In the genomic region with DNA sequence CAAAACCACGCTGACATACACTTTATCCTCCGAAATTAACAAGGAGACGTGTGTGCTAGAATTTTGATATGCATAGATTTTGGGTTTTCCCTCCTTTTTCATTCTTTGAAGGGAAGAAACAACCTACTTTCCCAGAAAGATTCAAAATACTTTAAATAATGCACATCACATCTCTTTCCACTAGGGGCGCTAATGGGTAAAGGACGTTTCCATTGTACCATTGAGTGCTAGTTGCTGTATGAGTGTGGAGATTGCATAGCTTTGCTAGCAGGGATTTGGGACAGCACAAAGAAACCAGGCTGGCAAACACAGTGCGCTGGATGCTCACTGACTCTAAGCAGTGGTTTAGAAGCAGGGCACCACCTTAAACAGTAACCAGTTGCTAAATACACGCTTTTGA, we compare ENCODE assay signal across 13 mouse cellular contexts. TPM values are rescaled to one million over a fixed set of nuclear protein-coding genes. Genes with fewer than 3 reads are reported as not detected.
DNase-seq lines count a peak whose midpoint lies in the region; ATAC-seq and TF ChIP-seq lines count a peak whose summit lies in the region.
"Had no signal": no experiment of that assay in that cellular context is flagged by ENCODE, and none has a peak within 500 bp of the region (broad histone marks: within the 10 kb centered on the region; RNA-seq: fewer than 3 reads in every experiment).

No protein-coding gene starts in this region.

- peak; percentile 68 for TF ChIP-seq CTCF in liver, embryonic 14.5 days (IDR thresholded peaks at IDR 0.05; ENCODE audit: low read depth)

- no peak overlapping the region for H3K4me3 ChIP-seq in embryonic facial prominence, embryonic 11.5 days (ENCODE audit: low read depth, low read length)
- H3K4me3 ChIP-seq in embryonic facial prominence, embryonic 10.5 days = no peak overlapping the region
- H3K4me3 ChIP-seq in liver, embryonic 14.5 days (ENCODE audit: insufficient read depth in 1 of 2, low read depth in 2 of 2, low read length in 2 of 2) = no peak overlapping the region
- H3K4me3 ChIP-seq in liver, embryonic 12.5 days = no peak overlapping the region
- H3K4me3 ChIP-seq: midbrain, embryonic 10.5 days had no signal

- H3K27me3 ChIP-seq in embryonic facial prominence, embryonic 11.5 days (ENCODE audit: control insufficient read depth, insufficient read depth, low read length) = no peaks in the 10 kb centered on the region
- H3K27me3 ChIP-seq in embryonic facial prominence, embryonic 10.5 days (replicated peaks; ENCODE audit: low read depth, poor library complexity, severe bottlenecking) = no peaks in the 10 kb centered on the region
- no peaks in the 10 kb centered on the region for H3K27me3 ChIP-seq in liver, embryonic 14.5 days (ENCODE audit: control insufficient read depth, insufficient read depth, low read length)
- no peaks in the 10 kb centered on the region for H3K27me3 ChIP-seq in liver, embryonic 12.5 days (replicated peaks)

- no peak overlapping the region for H3K4me2 ChIP-seq in embryonic facial prominence, embryonic 11.5 days (ENCODE audit: low read depth, low read length)
- H3K4me2 ChIP-seq in liver, embryonic 14.5 days (ENCODE audit: low read depth) = no peak overlapping the region
- no peak overlapping the region for H3K4me2 ChIP-seq in liver, embryonic 12.5 days

- H3K36me3 ChIP-seq in embryonic facial prominence, embryonic 11.5 days (replicated peaks; ENCODE audit: control insufficient read depth, insufficient read depth, low read depth, low read length) = no peaks in the 10 kb centered on the region
- no peaks in the 10 kb centered on the region for H3K36me3 ChIP-seq in embryonic facial prominence, embryonic 10.5 days (replicated peaks)
- H3K36me3 ChIP-seq in liver, embryonic 14.5 days (replicated peaks; ENCODE audit: control insufficient read depth, insufficient read depth, low read depth) = no peaks in the 10 kb centered on the region
- no peaks in the 10 kb centered on the region for H3K36me3 ChIP-seq in liver, embryonic 12.5 days
- H3K36me3 ChIP-seq: midbrain, embryonic 10.5 days had no signal

- DNase-seq in embryonic facial prominence, embryonic 11.5 days (ENCODE audit: low spot score) = peak; percentile 26
- DNase-seq in embryonic facial prominence, embryonic 10.5 days (ENCODE audit: low spot score) = no peak
- DNase-seq in liver, embryonic 14.5 days (ENCODE audit: low read depth in 3 of 3, low spot score in 3 of 3) = no peak
- DNase-seq in NIH3T3 (ENCODE audit: low read depth) = peak; percentile 5
- DNase-seq in mesoderm, embryonic 11.5 days (ENCODE audit: low read depth, low spot score) = peak; percentile 4
- no peak for DNase-seq in kidney, adult 8-10 months
- no peak for DNase-seq in right cerebral cortex, postnatal 25 days
- DNase-seq: cerebellum, adult 9-11 months; left cerebral cortex, postnatal 4 days had no signal

- H3K9me3 ChIP-seq in embryonic facial prominence, embryonic 11.5 days (replicated peaks; ENCODE audit: control insufficient read depth, low read length) = no peaks in the 10 kb centered on the region
- no peaks in the 10 kb centered on the region for H3K9me3 ChIP-seq in embryonic facial prominence, embryonic 10.5 days
- no peaks in the 10 kb centered on the region for H3K9me3 ChIP-seq in liver, embryonic 14.5 days (ENCODE audit: control insufficient read depth, low read length)
- no peaks in the 10 kb centered on the region for H3K9me3 ChIP-seq in liver, embryonic 12.5 days (replicated peaks)
- H3K9me3 ChIP-seq: midbrain, embryonic 10.5 days had no signal

- H3K27ac ChIP-seq in embryonic facial prominence, embryonic 11.5 days (replicated peaks; ENCODE audit: low read depth, low read length) = no peak overlapping the region
- H3K27ac ChIP-seq in embryonic facial prominence, embryonic 10.5 days (replicated peaks) = no peak overlapping the region
- H3K27ac ChIP-seq in liver, embryonic 14.5 days = no peak overlapping the region
- H3K27ac ChIP-seq in liver, embryonic 12.5 days = no peak overlapping the region
- H3K27ac ChIP-seq: midbrain, embryonic 10.5 days had no signal

- no peak overlapping the region for H3K9ac ChIP-seq in embryonic facial prominence, embryonic 11.5 days (replicated peaks; ENCODE audit: low read length)
- no peak overlapping the region for H3K9ac ChIP-seq in liver, embryonic 14.5 days (replicated peaks)
- no peak overlapping the region for H3K9ac ChIP-seq in liver, embryonic 12.5 days

- no peak for TF ChIP-seq EP300 in liver, embryonic 14.5 days (IDR thresholded peaks at IDR 0.05; ENCODE audit: low read depth)

- 35% methylated on average over 7 of the region's 7 CpGs for WGBS in embryonic facial prominence, embryonic 11.5 days
- 43% methylated on average over 7 of the region's 7 CpGs for WGBS in embryonic facial prominence, embryonic 10.5 days
- 26% methylated on average over 7 of the region's 7 CpGs for WGBS in liver, embryonic 14.5 days (ENCODE audit: insufficient replicate concordance)
- WGBS in liver, embryonic 12.5 days (ENCODE audit: insufficient replicate concordance) = 25% methylated on average over 7 of the region's 7 CpGs

- no peaks in the 10 kb centered on the region for H3K4me1 ChIP-seq in embryonic facial prominence, embryonic 11.5 days (ENCODE audit: control insufficient read depth, insufficient read depth, low read length)
- no peaks in the 10 kb centered on the region for H3K4me1 ChIP-seq in embryonic facial prominence, embryonic 10.5 days
- H3K4me1 ChIP-seq in liver, embryonic 14.5 days (replicated peaks; ENCODE audit: control insufficient read depth in 2 of 2, insufficient read depth in 2 of 2, low read length in 1 of 2) = no peaks in the 10 kb centered on the region
- no peaks in the 10 kb centered on the region for H3K4me1 ChIP-seq in liver, embryonic 12.5 days
- H3K4me1 ChIP-seq: midbrain, embryonic 10.5 days had no signal

- no peak for ATAC-seq in embryonic facial prominence, embryonic 11.5 days (replicated peaks; ENCODE audit: insufficient number of reproducible peaks, low FRiP score, low TSS enrichment, low read depth)
- ATAC-seq in liver, embryonic 14.5 days (ENCODE audit: insufficient read depth) = no peak
- no peak for ATAC-seq in liver, embryonic 12.5 days

RNA-seq across cellular contexts. Expression of gene Gm14569, which starts 3.6 kb away (rescaled TPM):
- not detected in 2 replicates for polyA plus RNA-seq in embryonic facial prominence, embryonic 11.5 days (2014; fragmentation: Nextera tagmentation; extraction: Ambion mirVana)
- not detected in 2 replicates for polyA plus RNA-seq in embryonic facial prominence, embryonic 10.5 days (2016; fragmentation: Nextera tagmentation; extraction: Ambion mirVana)
- polyA plus RNA-seq in liver, embryonic 14.5 days (2012; rRNA removed) = not detected in 2 replicates
- not detected in 2 replicates for polyA plus RNA-seq in liver, embryonic 14.5 days (2014; fragmentation: Nextera tagmentation; extraction: Ambion mirVana)
- not detected in 2 replicates for polyA plus RNA-seq in liver, embryonic 12.5 days (2016; fragmentation: Nextera tagmentation; extraction: Ambion mirVana)
- polyA plus RNA-seq: forebrain, embryonic 11.5 days; kidney, embryonic 14.5 days; midbrain, embryonic 10.5 days had no signal

Comparison
In these comparisons a context has a peak if more than half of its experiments do, and no peak if none do; other contexts are left out.
1. DNase-seq: peak in embryonic facial prominence, embryonic 11.5 days (single experiment), NIH3T3 (single experiment) and mesoderm, embryonic 11.5 days (single experiment); none in embryonic facial prominence, embryonic 10.5 days (single experiment), liver, embryonic 14.5 days (0 of 3), kidney, adult 8-10 months (0 of 2) and right cerebral cortex, postnatal 25 days (single experiment).